Mouse (Mus musculus) testis, adult 2 months (tissue): ENCODE results near the gene Dpf1. TPM values are rescaled to one million over a fixed set of nuclear protein-coding genes. Genes with fewer than 3 reads are reported as not detected.

Experiments used
- H3K27ac ChIP-seq: fragments of 200-500 bp; 2 replicates; pipeline ENCODE4 v1.5.1; 2012; ENCODE audit warnings: low read depth, low read length; ENCODE audit not compliant: control insufficient read depth, insufficient read depth
- H3K27me3 ChIP-seq: fragments of 200-500 bp; 2 replicates; pipeline ENCODE4 v1.6.1; 2012; ENCODE audit warnings: mild to moderate bottlenecking, low read length, moderate library complexity; ENCODE audit not compliant: control insufficient read depth, insufficient read depth
- H3K36me3 ChIP-seq: fragments of 200-500 bp; 2 replicates; pipeline ENCODE4 v1.6.1; 2012; ENCODE audit warnings: mild to moderate bottlenecking, low read length; ENCODE audit not compliant: control insufficient read depth, insufficient read depth
- H3K4me1 ChIP-seq: fragments of 200-500 bp; 2 replicates; pipeline ENCODE4 v1.6.1; 2012; ENCODE audit warnings: low read length; ENCODE audit not compliant: control insufficient read depth, insufficient read depth
- H3K4me3 ChIP-seq: fragments of 200-500 bp; 2 replicates; pipeline ENCODE4 v1.5.1; 2012; ENCODE audit warnings: low read depth, mild to moderate bottlenecking, low read length, moderate library complexity, mixed read lengths; ENCODE audit not compliant: control insufficient read depth
- CTCF ChIP-seq: fragments of 200-500 bp; IDR thresholded peaks from 2 replicates; pipeline ENCODE4 v1.5.1; 2012; ENCODE audit warnings: low read depth, mild to moderate bottlenecking, inconsistent platforms, low read length, moderate library complexity; ENCODE audit not compliant: control insufficient read depth, insufficient read depth, insufficient replicate concordance
- POLR2A ChIP-seq: fragments of 200-500 bp; IDR thresholded peaks from 2 replicates; pipeline ENCODE4 v1.6.1; 2012; ENCODE audit warnings: low read depth, mild to moderate bottlenecking, inconsistent platforms, low read length, moderate library complexity; ENCODE audit not compliant: control insufficient read depth
- polyA plus RNA-seq: library from polyadenylated mRNA; depleted of rRNA; stranded (reverse); fragments of >200 nt; gene quantifications from 2 replicates; pipeline ENCODE4 v1.2.3, GENCODE M21; 2012

The Dpf1 gene
- polyA plus RNA-seq, 1 experiment = 8.0 TPM

GRCm38 (mm10) chr7:29314844-29315628, 11.3 kb downstream of the Dpf1 start:
- Histone ChIP-seq H3K4me3 (no peak overlapping the region), H3K27me3 (no peaks in the 10 kb centered on the region), H3K36me3 (no peaks in the 10 kb centered on the region), H3K27ac (no peak overlapping the region), H3K4me1 (peaks cover 29% of the 10 kb centered on the region)
- TF ChIP-seq POLR2A = no peak
- TF ChIP-seq CTCF = no peak

- Histone ChIP-seq H3K27me3 (no peaks in the 10 kb centered on the region), H3K27ac (no peak overlapping the region), H3K4me3 (no peak overlapping the region), H3K4me1 (peaks cover 35% of the 10 kb centered on the region), H3K36me3 (no peaks in the 10 kb centered on the region)
- no peak for TF ChIP-seq POLR2A
- no peak for TF ChIP-seq CTCF
Observed at GRCm38 (mm10) chr7:29316137-29316734, 12.5 kb downstream of the Dpf1 start.

GRCm38 (mm10) chr7:29316976-29317375, 13.2 kb downstream of the Dpf1 start:
- Histone ChIP-seq H3K27me3 (no peaks in the 10 kb centered on the region), H3K4me1 (peaks cover 35% of the 10 kb centered on the region), H3K27ac (peak overlapping the region; percentile 23; the same call in 1 of the 2 replicates), H3K36me3 (no peaks in the 10 kb centered on the region), H3K4me3 (no peak overlapping the region)
- TF ChIP-seq CTCF = no peak
- no peak for TF ChIP-seq POLR2A

- Histone ChIP-seq H3K36me3 (no peaks in the 10 kb centered on the region), H3K4me1 (peaks cover 35% of the 10 kb centered on the region), H3K27me3 (no peaks in the 10 kb centered on the region), H3K4me3 (no peak overlapping the region), H3K27ac (peak overlapping the region; percentile 23; the same call in 1 of the 2 replicates)
- TF ChIP-seq POLR2A (no peak), CTCF (no peak)
Observed at GRCm38 (mm10) chr7:29317558-29317957, 13.8 kb downstream of the Dpf1 start.

- Histone ChIP-seq H3K36me3 (no peaks in the 10 kb centered on the region), H3K27me3 (no peaks in the 10 kb centered on the region), H3K4me1 (peaks cover 35% of the 10 kb centered on the region), H3K4me3 (peak overlapping the region; percentile 44; the same call in 1 of the 2 replicates), H3K27ac (peak overlapping the region; percentile 12)
- TF ChIP-seq CTCF (no peak), POLR2A (peak; percentile 32; the same call in 1 of the 2 replicates)
Observed at GRCm38 (mm10) chr7:29318115-29318911, 14.6 kb downstream of the Dpf1 start.

- H3K27me3 ChIP-seq = no peaks in the 10 kb centered on the region
- H3K36me3 ChIP-seq = no peaks in the 10 kb centered on the region
- peak overlapping the region; percentile 65 for H3K27ac ChIP-seq
- TF ChIP-seq POLR2A = no peak
- no peak for TF ChIP-seq CTCF
- H3K4me3 ChIP-seq = peak overlapping the region; percentile 44
- H3K4me1 ChIP-seq = peaks cover 31% of the 10 kb centered on the region
Observed at GRCm38 (mm10) chr7:29319337-29320307, 15.9 kb downstream of the Dpf1 start.
